Comparison of ENCODE assay signal across 16 mouse cellular contexts in the genomic region with DNA sequence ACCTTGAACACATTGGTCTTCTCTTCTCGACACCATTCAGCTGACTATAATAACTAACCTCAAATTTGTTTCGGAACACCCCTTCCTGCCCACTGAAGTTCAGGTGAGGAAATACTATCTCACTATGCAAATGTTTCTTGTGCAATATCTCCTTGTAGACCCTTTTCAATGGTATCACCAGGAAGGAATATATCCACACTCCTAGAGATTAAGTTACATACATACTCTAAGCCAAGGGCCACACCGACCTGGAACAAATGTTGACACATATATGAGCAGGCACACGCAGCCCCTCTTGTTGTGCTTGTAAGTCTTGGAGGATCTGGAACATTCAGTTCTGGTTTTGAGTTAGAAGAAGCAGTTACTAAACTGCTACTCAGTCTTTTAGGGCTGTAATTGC.
"Had no signal": no experiment of that assay in that cellular context is flagged by ENCODE, and none has a peak within 500 bp of the region (broad histone marks: within the 10 kb centered on the region; RNA-seq: fewer than 3 reads in every experiment).

No protein-coding gene starts in this region.

- H3K4me2 ChIP-seq: neural tube, embryonic 13.5 days; neural tube, embryonic 15.5 days; stomach, embryonic 15.5 days had no signal

- H3K4me1 ChIP-seq: neural tube, embryonic 13.5 days; neural tube, embryonic 15.5 days; stomach, embryonic 15.5 days had no signal

- H3K27ac ChIP-seq: neural tube, embryonic 13.5 days; neural tube, embryonic 15.5 days; stomach, embryonic 15.5 days; stomach, postnatal 0 days had no signal

- DNase-seq: retina, postnatal 1 day; right cerebral cortex, adult 18-20 months; right cerebral cortex, postnatal 14 days; right cerebral cortex, postnatal 25 days; right cerebral cortex, postnatal 4 days; spleen, adult 18-20 months; thymus, adult 18-20 months; thymus, adult 2 months; thymus, postnatal 14 days; thymus, postnatal 25 days; thymus, postnatal 36 days; thymus, postnatal 4 days had no signal

- H3K9me3 ChIP-seq: neural tube, embryonic 13.5 days; neural tube, embryonic 15.5 days; stomach, embryonic 15.5 days had no signal

- H3K9ac ChIP-seq: neural tube, embryonic 13.5 days; neural tube, embryonic 15.5 days; stomach, embryonic 15.5 days had no signal

- H3K4me3 ChIP-seq: neural tube, embryonic 13.5 days; neural tube, embryonic 15.5 days; stomach, embryonic 15.5 days had no signal

- H3K27me3 ChIP-seq: neural tube, embryonic 13.5 days; neural tube, embryonic 15.5 days; stomach, embryonic 15.5 days had no signal

- H3K36me3 ChIP-seq: neural tube, embryonic 13.5 days; neural tube, embryonic 15.5 days; stomach, embryonic 15.5 days had no signal
